Mouse (Mus musculus) lung, postnatal 0 days (tissue): ENCODE data around the gene Gm49383. TPM values are rescaled to one million over a fixed set of nuclear protein-coding genes. Genes with fewer than 3 reads are reported as not detected.

Experiments used
- ATAC-seq: fragments of 200-750 bp; cut with Nextera tagmentation; 2 replicates; pipeline ENCODE4 v1.8.0; 2017; ENCODE audit warnings: moderate library complexity
- DNase-seq: peaks from one replicate; pipeline ENCODE4 v3.0.0-alpha.2; 2016; ENCODE audit warnings: low spot score
- H3K27ac ChIP-seq: fragments of 300-500 bp; sonication (generic); 2 replicates; pipeline ENCODE4 v1.5.1; 2014; ENCODE audit warnings: antibody characterized with exemption, mild to moderate bottlenecking, low read length, mixed read lengths
- H3K27me3 ChIP-seq: fragments of 300-500 bp; sonication (generic); replicated peaks from 2 replicates; pipeline ENCODE4 v1.6.1; 2014; ENCODE audit warnings: low read length, mixed read lengths; ENCODE audit not compliant: insufficient read depth
- H3K36me3 ChIP-seq: fragments of 300-500 bp; sonication (generic); 2 replicates; pipeline ENCODE4 v1.6.1; 2014; ENCODE audit warnings: low read length, mixed read lengths; ENCODE audit not compliant: insufficient read depth
- H3K4me1 ChIP-seq: fragments of 300-500 bp; sonication (generic); 2 replicates; pipeline ENCODE4 v1.6.1; 2014; ENCODE audit warnings: antibody characterized with exemption, low read depth, low read length, mixed read lengths; ENCODE audit not compliant: insufficient read depth
- H3K4me2 ChIP-seq: fragments of 300-500 bp; sonication (generic); replicated peaks from 2 replicates; pipeline ENCODE4 v1.6.1; 2014; ENCODE audit warnings: low read depth, mild to moderate bottlenecking, low read length, moderate library complexity, mixed read lengths
- H3K4me3 ChIP-seq: fragments of 300-500 bp; sonication (generic); 2 replicates; pipeline ENCODE4 v1.5.1; 2014; ENCODE audit warnings: low read depth, low read length
- H3K9ac ChIP-seq: fragments of 300-500 bp; sonication (generic); replicated peaks from 2 replicates; pipeline ENCODE4 v1.6.1; 2014; ENCODE audit warnings: low read depth, mild to moderate bottlenecking
- H3K9me3 ChIP-seq: fragments of 300-500 bp; sonication (generic); 2 replicates; pipeline ENCODE4 v1.6.1; 2016; ENCODE audit warnings: low read length, mixed read lengths
- CTCF ChIP-seq: IDR thresholded peaks from 2 replicates; pipeline ENCODE4 v1.5.1; 2016; ENCODE audit warnings: antibody characterized with exemption, mild to moderate bottlenecking
- EP300 ChIP-seq: IDR thresholded peaks from 2 replicates; pipeline ENCODE4 v1.6.1; 2016; ENCODE audit warnings: antibody characterized with exemption, mild to moderate bottlenecking, control low read depth
- WGBS: fragments of 180-500 bp; shearing (Covaris S2); extraction: QIAGEN DNeasy Blood & Tissue Kit; methylation state at CpG from one replicate; pipeline ENCODE4 v1.1.7; 2014; 5-methylcytosine and 5-hydroxymethylcytosine counted together
- polyA plus RNA-seq: library from polyadenylated mRNA; unstranded; fragments of >200 nt; fragmentation: Nextera tagmentation; extraction: Ambion mirVana; gene quantifications from 2 replicates; pipeline ENCODE4 v1.2.1, GENCODE M21; 2015

Gene Gm49383
- polyA plus RNA-seq, 1 experiment from 2014 or later, result 8.2 TPM

GRCm38 (mm10) chr12:69183583-69184308 lies 13.2 kb downstream of the Gm49383 start, which contains the start of the genes Rpl36al and Mgat2:
Rpl36al (minus strand) TSS chr12:69184083.
Mgat2 (plus strand) TSS chr12:69184157.
- H3K36me3 ChIP-seq, result no peaks in the 10 kb centered on the region
- H3K27me3 ChIP-seq, result no peaks in the 10 kb centered on the region
- peaks cover 10% of the 10 kb centered on the region; the same call in 1 of the 2 replicates for H3K4me1 ChIP-seq
- ATAC-seq (peak; percentile 100), DNase-seq (peak; percentile 98)
- no peaks in the 10 kb centered on the region for H3K9me3 ChIP-seq
- peak within 1 kb of the TSS; percentile 97 for H3K4me2 ChIP-seq
- peak within 1 kb of the TSS; percentile 91 for H3K4me3 ChIP-seq
- H3K9ac ChIP-seq, result peak within 1 kb of the TSS; percentile 84
- WGBS, result 2% methylated on average over 79 of the region's 84 CpGs
- H3K27ac ChIP-seq, result peak within 1 kb of the TSS; percentile 94
- no peak for TF ChIP-seq EP300
- no peak for TF ChIP-seq CTCF

GRCm38 (mm10) chr12:69181800-69182199 lies 15.1 kb downstream of the Gm49383 start:
- Histone ChIP-seq H3K4me2 (no peak overlapping the region), H3K4me1 (peaks cover 10% of the 10 kb centered on the region; the same call in 1 of the 2 replicates), H3K27ac (no peak overlapping the region), H3K4me3 (no peak overlapping the region), H3K36me3 (no peaks in the 10 kb centered on the region), H3K9ac (no peak overlapping the region), H3K27me3 (no peaks in the 10 kb centered on the region), H3K9me3 (no peaks in the 10 kb centered on the region)
- TF ChIP-seq CTCF, result no peak
- no peak for TF ChIP-seq EP300
- 85% methylated on average over 4 of the region's 4 CpGs for WGBS
- ATAC-seq (no peak), DNase-seq (no peak)

GRCm38 (mm10) chr12:69179371-69179770 lies 17.5 kb downstream of the Gm49383 start:
- no peak overlapping the region for H3K27ac ChIP-seq
- 69% methylated on average over 12 of the region's 12 CpGs for WGBS
- ATAC-seq, result no peak
- no peak overlapping the region for H3K4me2 ChIP-seq
- no peak for DNase-seq
- H3K27me3 ChIP-seq, result no peaks in the 10 kb centered on the region
- H3K4me1 ChIP-seq, result no peaks in the 10 kb centered on the region
- H3K36me3 ChIP-seq, result no peaks in the 10 kb centered on the region
- no peak overlapping the region for H3K4me3 ChIP-seq
- H3K9me3 ChIP-seq, result no peaks in the 10 kb centered on the region
- no peak overlapping the region for H3K9ac ChIP-seq
- TF ChIP-seq EP300 (no peak), CTCF (no peak)

- TF ChIP-seq EP300, result no peak
- no peak for TF ChIP-seq CTCF
- Histone ChIP-seq H3K4me2 (no peak overlapping the region), H3K27ac (no peak overlapping the region), H3K9me3 (no peaks in the 10 kb centered on the region), H3K27me3 (no peaks in the 10 kb centered on the region), H3K36me3 (no peaks in the 10 kb centered on the region), H3K4me3 (no peak overlapping the region), H3K9ac (no peak overlapping the region), H3K4me1 (no peaks in the 10 kb centered on the region)
- ATAC-seq, result no peak
- WGBS, result 78% methylated on average over 3 of the region's 3 CpGs
- DNase-seq, result no peak
These were observed 19.4 kb downstream of the Gm49383 start for GRCm38 (mm10) chr12:69177526-69177925.

GRCm38 (mm10) chr12:69175975-69176374 lies 20.9 kb downstream of the Gm49383 start:
- H3K27ac ChIP-seq, result no peak overlapping the region
- no peak overlapping the region for H3K4me2 ChIP-seq
- no peaks in the 10 kb centered on the region for H3K27me3 ChIP-seq
- DNase-seq (no peak), ATAC-seq (no peak)
- no peak overlapping the region for H3K9ac ChIP-seq
- no peaks in the 10 kb centered on the region for H3K4me1 ChIP-seq
- no peaks in the 10 kb centered on the region for H3K36me3 ChIP-seq
- TF ChIP-seq EP300 (no peak), CTCF (no peak)
- WGBS, result 92% methylated on average over 3 of the region's 3 CpGs
- H3K9me3 ChIP-seq, result no peaks in the 10 kb centered on the region
- no peak overlapping the region for H3K4me3 ChIP-seq

- TF ChIP-seq EP300, result no peak
- TF ChIP-seq CTCF, result no peak
- peaks cover 4% of the 10 kb centered on the region; the same call in 1 of the 2 replicates for H3K4me1 ChIP-seq
- H3K4me3 ChIP-seq, result no peak overlapping the region
- no peak overlapping the region for H3K27ac ChIP-seq
- H3K36me3 ChIP-seq, result no peaks in the 10 kb centered on the region
- no peaks in the 10 kb centered on the region for H3K9me3 ChIP-seq
- DNase-seq (no peak), ATAC-seq (no peak)
- 94% methylated on average over 2 of the region's 2 CpGs for WGBS
- no peaks in the 10 kb centered on the region for H3K27me3 ChIP-seq
- H3K4me2 ChIP-seq, result no peak overlapping the region
- H3K9ac ChIP-seq, result no peak overlapping the region
These were observed 25.6 kb downstream of the Gm49383 start for GRCm38 (mm10) chr12:69171307-69171706.
